Mouse (Mus musculus): ENCODE measurements around the gene Dolk.

DNA sequence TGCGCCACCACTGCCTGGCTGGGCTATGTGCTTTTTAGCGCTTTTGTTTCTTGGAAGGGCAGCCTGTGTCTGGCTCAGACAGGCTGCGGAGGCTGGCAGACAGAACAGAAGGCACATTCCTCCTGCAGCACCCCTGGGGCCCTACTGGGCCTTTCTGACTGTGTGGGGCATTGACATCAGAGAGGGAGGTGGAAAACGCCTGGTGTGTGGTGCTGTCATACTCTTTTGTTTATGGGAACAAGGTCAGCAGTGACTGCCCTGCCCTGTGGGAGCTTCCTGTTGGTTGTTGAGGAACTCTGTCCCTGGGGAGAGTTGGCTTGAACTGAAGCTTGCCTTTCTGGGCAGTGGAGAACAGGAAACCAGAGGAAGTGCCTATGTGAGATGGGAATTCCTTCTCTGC, 43.6 kb downstream of the Dolk start:
- no peak for TF ChIP-seq GATA1 (IDR thresholded peaks at IDR 0.05; ENCODE audit: low read depth, low read length)
- TF ChIP-seq EP300 (IDR thresholded peaks at IDR 0.05; ENCODE audit: low read depth in 1 of 2, low read length in 2 of 2) = no peak
- no peak for TF ChIP-seq POLR2A (IDR thresholded peaks at IDR 0.05; ENCODE audit: control insufficient read depth in 1 of 2, insufficient read depth in 1 of 2, low read depth in 1 of 2, low read length in 2 of 2, poor library complexity in 1 of 2)
- TF ChIP-seq RCOR1 (IDR thresholded peaks at IDR 0.05; ENCODE audit: low read depth, low read length) = no peak
- no peak for TF ChIP-seq ZMIZ1 (IDR thresholded peaks at IDR 0.05; ENCODE audit: low read depth, low read length)
- TF ChIP-seq CTCF (IDR thresholded peaks at IDR 0.05 in 2 of 3, conservative IDR thresholded peaks at IDR 0.05 in 1 of 3; ENCODE audit: control insufficient read depth in 1 of 3, insufficient read depth in 1 of 3, low read depth in 2 of 3, low read length in 3 of 3, poor library complexity in 1 of 3, severe bottlenecking in 1 of 3) = no peak
- no peak for TF ChIP-seq MAX (IDR thresholded peaks at IDR 0.05; ENCODE audit: low read length)
- no peak for TF ChIP-seq JUND (IDR thresholded peaks at IDR 0.05; ENCODE audit: low read depth, low read length)
- TF ChIP-seq POLR2AphosphoS2 (IDR thresholded peaks at IDR 0.05; ENCODE audit: low read length) = no peak
- TF ChIP-seq SIN3A (IDR thresholded peaks at IDR 0.05; ENCODE audit: low read length) = no peak
